Mouse (Mus musculus): Measurements from ENCODE around the gene Aggf1. TPM values are rescaled to one million over a fixed set of nuclear protein-coding genes. Genes with fewer than 3 reads are reported as not detected.
"Not testable (repeated sequence)": the region's sequence is repeated elsewhere in the genome, so short reads cannot be mapped to it uniquely, and the experiment has no call there.

Aggf1 gene
- polyA plus RNA-seq (2012; rRNA removed), result 15.1 and 16.3 TPM in 2 replicates

DNA sequence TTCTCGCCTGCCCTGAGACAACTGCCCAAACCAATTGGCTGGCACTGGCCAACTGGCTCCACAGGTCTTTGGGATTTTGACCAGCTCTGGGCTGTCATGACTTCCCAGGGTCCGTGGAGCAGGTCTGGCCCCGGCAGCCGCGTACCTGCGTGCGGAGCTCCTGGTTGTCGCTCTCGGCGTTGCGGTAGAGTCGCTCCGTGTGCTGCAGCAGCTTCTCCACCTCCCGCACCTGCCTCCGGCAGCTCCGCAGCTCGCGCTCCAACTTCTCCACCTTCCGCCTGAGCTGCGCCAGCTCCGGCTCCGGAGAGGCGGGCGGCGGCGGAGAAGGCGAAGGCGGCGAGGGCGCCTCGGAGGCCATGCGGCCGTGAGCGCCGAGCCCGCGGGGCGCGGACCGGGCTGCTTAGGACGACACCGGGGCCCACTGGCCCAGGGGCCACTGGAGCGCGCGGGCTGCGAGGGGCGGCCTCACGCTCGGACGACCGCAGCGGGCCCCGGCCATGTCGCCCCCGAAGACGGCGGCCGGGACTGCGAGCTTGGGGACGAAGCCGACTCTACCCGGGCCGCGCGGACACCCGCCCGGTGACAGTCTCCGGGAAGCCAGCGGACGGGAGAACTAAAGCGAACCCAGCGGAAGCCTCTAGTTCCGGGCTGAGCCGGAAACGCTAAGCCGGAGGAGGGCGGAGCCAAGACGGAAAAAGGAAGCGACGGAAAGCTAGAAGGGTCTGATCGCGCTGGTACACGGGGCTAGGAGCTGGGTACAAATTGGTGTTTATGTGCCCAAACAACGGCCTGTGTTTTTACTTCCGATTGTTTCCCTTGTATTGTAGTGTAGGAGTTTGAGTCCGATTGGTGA, at the start of gene Aggf1:
TSS of gene Aggf1 (minus strand) at position 652 of the 853 bp plus-strand sequence.
- DNase-seq (ENCODE audit: low read depth), result peak; percentile 52

DNA sequence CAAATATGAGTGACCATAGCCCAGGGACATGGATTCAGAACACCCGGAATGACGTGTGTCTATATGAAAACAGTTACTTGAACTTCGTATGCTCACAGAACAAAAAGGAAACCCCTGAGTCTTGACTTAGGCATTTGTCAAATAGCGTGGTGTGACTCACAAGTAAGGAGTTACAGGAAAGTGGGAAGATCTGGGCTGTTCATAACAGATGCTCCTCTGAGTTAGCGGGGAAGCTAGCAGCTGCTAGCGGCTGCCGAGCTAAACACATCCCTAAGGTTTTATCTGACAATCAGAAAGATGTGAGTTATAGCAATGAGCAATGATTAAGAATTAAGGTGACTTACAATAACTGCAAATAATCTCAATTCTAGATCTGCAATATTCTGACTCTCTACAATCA, 49.8 kb upstream of the Aggf1 start:
- DNase-seq (ENCODE audit: low read depth), result no peak

DNA sequence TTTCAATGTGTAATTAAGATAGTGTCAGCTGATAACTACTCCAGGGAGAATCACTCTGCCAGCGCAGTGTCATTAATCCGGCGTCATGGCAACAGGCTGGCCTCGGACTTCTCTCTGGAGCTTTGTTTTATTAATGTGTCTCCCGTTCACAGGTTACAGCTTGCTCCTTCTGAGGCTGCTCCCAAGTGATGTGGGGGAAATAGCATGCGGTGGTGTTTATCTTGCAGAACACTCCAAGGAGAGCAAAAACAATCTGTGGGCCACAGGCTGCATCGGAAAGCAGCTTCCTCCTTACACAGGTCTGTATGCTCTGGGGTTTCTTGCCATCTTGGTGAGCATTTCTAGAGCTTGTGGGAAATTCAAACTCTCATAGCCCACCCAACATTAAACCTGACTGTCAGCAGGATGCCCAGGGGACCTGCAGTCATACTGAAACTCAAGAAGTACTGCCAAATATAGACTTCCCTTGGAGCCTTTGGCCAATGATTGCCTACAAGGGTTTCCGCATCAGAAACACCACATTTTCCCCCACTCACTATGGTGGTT, 44.1 kb upstream of the Aggf1 start:
- no peak for DNase-seq (ENCODE audit: low read depth)

DNA sequence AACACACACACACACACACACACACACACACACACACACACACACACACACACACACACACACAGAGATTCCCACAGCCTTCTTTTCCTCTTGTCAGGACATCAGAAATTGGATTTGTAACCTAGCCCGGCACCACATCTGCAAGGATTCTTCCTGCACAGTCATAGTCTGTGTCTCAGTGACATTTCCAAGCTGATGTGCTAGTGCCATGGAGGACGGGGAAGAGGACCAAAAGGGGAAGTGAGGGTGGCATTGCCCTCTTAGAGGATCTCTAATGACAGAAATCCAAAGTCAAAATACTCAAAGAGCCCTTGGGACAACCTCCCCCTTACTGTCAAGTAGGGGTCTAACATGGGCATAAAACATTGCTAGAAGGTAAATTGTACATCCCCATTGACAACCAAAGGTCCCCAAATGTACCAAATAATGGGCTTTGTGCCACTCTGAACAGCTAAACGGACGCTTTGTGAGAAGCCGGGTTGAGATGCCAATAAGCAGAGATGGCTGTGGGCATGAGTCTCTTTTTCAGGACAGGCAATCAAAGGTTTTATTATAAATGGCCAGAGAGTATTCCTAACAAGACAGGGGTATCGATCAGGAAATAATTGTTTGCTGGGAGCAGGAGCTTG, 43.5 kb upstream of the Aggf1 start:
- DNase-seq (ENCODE audit: low read depth), result no peak

DNA sequence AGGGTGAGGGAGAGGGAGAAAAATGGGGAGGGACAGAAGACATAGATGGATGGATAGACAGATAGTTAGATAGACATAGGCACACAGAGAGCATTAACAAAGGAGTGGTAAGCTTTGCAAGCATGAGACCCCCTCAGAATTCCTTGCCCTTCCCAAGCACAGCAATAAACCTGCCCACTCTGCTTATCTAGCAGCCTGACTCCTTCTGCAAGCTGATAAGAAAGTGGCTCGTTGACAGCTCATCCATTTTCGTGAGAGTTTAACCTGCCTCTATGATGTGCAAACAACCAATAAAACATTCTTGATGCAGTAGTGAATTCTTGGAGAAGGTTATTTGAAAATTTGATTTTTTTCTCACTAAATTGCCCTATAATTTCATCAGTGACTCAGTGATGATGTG, 37.1 kb upstream of the Aggf1 start:
- DNase-seq (ENCODE audit: low read depth), result no peak

DNA sequence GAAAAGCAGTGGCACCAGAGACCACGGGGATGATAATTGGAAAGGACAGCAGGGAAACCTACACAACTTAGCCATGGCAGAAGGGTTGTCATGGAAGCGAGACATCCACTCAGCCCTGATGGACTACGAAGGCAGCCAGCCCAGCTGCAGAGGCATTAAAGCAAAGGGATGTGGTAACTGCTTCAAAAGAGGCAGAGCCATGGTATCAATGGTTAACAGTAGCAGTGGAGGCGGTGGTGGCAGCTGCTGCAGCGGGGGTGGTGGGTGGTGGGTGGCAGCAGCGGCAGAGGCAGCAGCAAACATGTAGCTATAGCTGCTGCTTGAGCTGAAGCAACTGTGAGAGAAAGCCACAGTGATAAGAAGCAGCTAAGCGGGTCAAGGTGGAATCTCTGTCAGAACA, 18.1 kb upstream of the Aggf1 start:
- DNase-seq (ENCODE audit: low read depth), result no peak

DNA sequence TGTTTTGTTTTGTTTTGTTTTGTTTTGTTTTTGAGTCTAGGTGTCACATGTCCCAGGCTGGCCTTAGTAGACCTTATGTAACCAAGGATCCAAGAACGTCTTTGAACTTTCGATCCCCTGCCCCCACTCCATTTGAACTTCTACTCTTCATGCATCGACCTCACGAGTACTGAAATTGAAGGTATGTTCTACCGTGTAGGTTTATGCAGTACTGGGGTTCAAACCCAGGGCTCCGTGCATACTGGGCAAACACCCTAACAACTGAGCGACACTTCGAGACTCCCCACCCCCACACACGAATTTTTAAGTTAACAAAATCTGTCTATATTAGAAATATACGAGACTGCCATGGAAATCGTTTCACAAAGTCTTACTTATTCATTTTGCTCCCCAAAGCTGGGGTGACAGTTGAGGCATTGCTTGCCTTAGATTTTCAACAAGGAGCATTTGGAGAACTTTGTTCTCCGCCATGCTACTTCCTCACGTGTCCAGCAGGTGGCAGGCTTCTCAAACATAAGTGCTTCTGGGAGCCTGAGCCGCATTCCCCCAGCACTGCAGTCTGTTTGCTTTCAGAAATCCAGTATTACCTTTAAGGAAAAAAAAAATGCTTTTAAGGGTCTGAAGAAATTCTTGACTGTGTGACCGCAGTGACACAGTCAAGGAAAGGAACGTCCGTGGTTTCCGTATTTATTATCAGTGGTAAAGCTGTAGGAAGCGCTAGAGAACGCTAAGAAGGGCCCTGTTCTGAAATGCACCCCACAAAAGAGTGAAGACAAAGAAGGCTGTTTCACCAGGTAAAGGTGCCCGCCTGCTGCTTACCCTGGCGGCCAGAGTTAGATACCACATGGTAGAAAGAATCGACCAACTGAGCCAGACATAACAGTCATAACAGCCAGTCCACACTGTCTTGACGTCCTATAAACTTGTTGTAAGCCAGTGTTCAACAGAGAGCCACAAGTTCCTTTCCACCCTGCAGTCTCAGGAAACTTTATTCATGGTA, 15.0 kb upstream of the Aggf1 start:
- DNase-seq (ENCODE audit: low read depth), result no peak

DNA sequence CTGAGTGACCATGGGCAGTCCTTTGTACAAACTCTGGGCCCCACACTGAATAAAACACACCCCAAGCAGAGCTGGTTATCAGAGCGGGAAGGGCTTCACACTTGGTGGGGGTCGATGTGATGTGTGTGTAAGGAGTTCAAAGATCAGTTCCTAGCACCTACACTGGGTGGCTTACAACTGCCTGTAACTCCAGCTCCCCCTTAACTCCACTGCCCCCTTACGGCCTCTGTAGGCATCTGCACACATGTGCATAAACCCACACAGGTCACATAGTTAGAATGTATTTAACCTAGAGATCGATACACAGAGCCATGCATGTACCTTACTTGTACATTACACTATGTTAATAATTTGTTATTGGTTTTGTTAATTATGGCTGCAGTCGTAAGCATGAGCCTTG, 13.1 kb upstream of the Aggf1 start:
- no peak for DNase-seq (ENCODE audit: low read depth)

DNA sequence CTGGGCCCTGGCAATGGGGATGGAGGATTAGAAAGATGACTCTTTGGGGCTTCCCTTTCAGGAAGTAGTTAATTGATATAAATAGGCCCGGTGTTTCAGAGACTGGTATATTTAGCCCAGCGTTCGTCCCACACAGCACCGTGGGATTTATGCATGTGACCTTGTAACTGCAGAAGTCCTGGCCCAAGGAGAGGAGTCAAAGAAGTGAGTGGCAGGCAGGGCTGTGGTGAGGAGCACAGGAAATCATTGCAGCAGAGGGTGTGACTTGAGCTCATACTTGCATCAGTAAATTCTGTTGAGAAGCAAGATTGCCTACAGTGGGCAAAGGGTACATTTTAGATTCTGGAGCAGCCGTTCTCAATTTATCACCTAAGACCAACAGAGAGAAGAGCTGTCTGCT, 7.3 kb upstream of the Aggf1 start:
- DNase-seq (ENCODE audit: low read depth), result no peak

DNA sequence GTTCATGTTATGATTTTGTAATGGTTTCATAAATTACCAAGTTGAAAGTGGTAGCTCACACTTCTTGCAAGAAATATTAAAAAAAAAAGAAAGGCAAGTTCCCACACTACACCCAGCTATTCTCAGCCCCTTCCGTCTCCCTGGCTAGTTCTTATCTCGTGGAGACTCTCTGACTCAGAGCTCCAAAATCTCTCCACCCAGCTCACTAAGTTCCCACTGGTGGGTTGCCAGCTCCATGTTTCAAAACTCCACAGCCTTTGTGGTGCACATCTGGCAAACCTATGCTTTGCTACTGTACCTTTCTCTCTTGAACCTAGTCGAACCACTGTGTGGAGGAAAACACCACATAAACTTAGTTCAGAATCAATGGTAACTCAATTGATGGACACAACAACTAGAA, 3.5 kb upstream of the Aggf1 start:
- no peak for DNase-seq (ENCODE audit: low read depth)

DNA sequence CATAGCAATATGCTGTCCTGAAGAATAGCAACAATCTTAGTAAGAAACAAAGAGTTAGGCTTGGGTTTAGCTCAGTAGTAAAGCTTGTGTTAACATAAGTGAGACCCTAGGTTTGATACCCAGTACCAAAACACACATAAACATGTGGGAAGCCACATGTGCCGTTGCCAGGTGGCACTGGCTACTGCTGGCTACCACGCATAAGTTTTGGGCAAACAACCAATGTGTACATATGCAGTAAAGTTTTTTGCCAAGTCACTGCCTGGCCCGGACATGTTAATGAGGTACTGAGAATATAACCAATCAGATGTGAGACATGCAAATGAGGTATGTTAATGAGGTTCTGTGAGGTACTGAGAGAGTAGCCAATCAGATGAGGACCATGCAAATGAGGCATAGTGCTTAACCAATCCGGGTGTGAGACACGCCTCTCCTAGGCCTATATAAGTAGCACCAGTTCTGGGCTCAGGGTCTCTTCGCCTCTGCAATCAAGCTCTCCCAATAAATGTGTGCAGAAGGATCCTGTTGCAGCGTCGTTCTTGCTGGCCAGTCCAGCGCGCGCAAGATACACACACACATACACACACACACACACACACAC, 1.6 kb upstream of the Aggf1 start:
- DNase-seq (ENCODE audit: low read depth), result not testable (repeated sequence)

DNA sequence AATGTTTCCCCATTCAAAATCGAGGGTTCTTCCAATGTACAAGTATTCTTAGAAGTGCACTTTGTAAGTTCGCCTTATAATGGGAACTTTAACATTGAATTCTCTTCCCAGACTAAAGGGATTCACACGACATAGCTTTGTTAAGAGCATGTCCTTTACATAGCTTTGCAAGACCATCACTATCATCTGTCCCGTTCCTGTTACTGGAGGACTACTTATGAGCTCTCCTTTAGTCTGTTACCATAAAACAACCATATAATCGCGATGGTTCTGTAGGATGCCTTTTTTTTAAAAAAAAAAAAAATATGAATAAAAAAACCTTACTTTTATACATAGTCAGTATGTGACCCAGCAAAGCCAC, 382 bp upstream of the Aggf1 start:
- no peak for DNase-seq (ENCODE audit: low read depth)

DNA sequence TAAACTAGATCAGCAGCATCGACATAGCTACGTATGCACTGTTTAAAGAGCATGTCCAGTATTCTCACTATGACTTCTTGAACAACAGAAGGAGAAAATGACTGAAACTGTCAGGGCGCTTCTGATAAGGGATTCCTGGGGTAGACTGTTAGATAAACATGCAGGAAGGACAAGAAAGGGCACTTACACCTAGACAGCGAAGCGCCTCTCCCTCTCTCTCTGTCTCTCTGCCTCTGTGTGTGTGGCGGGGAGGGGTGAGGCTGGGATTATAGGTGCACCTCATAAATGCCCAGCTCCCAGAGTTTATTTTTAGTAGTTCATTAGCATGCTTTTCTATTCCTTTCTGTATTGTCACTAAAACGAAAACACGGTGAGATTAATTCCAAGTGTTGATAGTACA, 8.8 kb downstream of the Aggf1 start:
- no peak for DNase-seq (ENCODE audit: low read depth)

DNA sequence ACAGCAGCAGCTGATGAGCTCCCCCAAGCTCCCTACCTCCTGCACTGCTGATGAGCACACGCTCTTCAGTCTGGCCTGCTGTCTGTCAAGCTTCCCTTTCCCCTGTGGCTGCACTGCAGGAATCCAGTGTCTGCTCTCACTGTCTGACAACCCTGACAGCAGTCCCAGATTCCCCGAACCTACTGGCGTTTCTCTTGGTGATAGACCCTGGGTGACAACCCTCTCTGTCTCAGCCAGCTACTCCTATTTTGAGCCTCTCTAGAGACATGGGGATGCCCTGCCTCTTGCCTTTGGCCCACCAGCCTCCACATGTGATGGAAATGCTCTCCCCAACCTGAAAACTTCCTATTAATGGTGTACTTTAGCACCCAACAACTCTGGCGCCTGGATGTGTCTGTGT, 11.7 kb downstream of the Aggf1 start:
- DNase-seq (ENCODE audit: low read depth), result no peak

DNA sequence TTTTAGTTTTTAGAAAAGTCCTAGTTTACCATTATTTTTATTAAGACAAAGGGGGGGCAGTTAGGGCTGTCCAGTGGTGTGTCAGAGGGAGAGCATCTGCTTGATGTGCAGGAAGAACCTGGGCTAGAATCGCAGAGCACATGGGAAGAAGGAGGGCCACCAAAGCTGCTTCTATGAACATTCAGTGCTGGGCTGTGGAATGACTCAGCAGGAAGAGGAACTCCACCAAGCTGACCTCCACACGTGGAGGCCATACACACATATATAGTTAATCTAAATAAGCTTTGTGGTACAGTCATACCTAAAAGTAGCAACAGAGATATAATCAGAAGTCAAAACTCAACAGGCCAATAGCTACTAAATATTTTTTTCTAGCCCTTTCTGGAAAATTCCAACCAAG, 16.9 kb downstream of the Aggf1 start:
- no peak for DNase-seq (ENCODE audit: low read depth)

DNA sequence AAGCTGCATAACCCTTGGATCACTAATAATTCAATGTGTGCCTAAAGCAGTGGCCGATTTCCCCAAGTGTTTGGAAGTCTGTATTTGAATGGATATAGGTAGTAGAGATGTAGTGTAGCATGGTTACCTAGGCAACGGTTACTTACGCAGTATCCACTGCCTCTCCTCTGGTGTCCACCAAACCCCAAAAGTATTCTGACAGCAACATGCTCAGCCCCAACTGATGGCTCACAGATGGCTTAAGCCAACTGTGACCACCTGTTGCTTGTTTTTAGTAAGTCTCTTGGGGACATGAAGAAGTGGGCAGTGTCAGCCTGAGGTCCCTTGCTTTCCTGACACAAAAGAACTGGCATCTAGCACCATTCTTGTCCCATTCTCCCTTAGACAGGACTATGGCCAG, 26.7 kb downstream of the Aggf1 start:
- DNase-seq (ENCODE audit: low read depth), result no peak

DNA sequence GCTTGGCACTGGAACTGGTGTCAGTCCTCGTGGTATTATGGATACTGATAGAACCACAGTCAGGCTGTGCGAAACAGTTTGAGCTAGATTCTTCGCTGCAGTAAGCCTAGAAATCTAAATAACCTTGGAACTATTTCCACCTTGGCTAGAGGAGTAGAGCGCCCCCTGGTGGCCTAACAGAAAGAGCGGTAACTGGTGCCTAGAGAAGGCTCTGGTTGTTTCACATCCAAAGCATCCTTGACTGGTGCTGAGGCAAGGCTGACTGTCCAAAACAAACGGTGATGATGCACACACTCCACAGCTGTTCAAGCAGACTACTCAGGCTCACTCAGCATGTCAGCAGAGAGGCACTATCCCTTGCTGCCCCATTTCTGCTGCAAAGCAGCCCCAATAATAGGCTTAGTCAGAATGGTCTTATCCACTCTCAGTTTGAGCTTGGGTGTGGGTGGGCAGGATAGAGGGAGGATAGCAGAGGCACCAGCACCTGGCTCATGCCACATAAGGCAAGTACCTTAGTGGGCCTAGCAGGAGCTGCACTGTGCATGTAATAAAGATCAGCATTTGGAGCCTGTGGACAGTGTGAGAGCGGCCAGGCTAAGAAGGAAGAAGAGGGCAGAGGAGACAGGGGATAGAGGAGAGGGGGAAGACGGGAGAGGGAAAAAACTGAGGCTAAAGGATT, 28.0 kb downstream of the Aggf1 start:
- no peak for DNase-seq (ENCODE audit: low read depth)

DNA sequence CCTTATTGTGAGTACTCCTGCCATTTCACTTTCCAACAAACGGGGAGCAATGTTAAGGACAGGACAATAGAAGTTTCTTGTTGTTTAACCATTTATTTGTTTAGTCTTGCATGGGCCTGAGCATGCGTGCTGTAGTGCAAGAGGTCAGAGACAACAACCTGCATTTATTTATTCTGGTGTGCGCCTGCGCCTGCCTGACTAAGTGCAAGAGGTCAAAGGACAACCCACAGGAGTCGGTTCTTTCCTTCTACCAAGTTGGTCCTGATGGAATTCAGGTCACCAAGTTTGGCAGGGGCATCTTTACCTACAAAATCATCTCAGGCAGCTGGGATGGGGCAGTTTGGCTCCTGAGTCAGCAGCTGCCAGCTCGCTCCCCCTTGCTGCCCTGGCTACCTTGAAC, 29.3 kb downstream of the Aggf1 start:
- DNase-seq (ENCODE audit: low read depth), result no peak

DNA sequence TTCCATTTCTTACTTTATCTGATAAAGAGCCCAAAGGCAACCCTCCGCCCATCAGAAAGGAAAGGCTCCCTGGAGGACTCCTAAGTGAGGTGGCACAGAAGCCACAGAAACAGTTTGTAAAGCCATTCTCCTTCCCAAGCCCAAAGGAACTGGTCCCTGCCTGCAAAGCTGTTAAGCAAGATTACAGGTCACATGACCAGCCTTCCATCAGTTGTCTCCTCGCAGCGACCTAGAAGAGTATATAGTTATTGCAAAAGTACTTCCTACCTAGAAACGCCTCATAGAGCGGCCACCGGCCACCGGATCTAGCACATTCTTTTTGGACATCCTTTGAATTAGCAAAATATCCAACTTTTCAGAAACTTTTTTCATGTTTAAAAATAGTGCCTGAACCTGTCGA, 31.7 kb downstream of the Aggf1 start:
- DNase-seq (ENCODE audit: low read depth), result no peak

DNA sequence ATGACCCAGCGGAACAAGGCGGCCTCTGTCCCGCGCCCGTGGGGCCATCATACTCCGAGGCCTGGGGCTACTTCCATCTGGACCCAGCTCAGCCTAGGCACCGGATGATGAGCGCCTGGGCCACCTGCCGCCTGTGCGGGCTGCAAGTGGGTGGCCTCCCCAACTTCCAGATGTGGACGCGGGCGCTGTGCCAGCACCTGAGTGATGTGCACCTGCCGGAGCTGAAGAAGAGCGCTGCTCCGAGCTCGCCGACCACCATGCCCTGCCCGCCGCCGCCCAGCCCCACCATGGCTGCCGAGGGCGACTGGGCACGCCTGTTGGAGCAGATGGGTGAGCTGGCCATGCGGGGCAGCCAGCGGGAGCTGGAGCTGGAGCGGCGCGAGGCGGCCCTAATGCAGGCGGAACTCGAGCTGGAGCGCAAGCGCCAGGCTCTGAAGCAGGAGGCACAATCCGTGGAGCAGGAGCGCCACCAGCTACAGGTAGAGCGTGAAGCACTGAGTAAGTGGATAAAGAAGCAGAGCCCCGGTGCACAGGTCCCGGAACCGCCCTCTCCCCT, 39.0 kb downstream of the Aggf1 start:
- DNase-seq (ENCODE audit: low read depth), result no peak

Data from gonadal fat pad, adult 2 months (tissue).